Mouse (Mus musculus) liver, postnatal 0 days (tissue): Measurements from ENCODE around the gene Art3.

Experiments used
- CTCF ChIP-seq: sonication (generic); IDR thresholded peaks from 2 replicates; pipeline ENCODE4 v1.5.1; 2016; ENCODE audit warnings: antibody characterized with exemption, low read depth
- EP300 ChIP-seq: IDR thresholded peaks from 2 replicates; pipeline ENCODE4 v1.6.1; 2016; ENCODE audit warnings: antibody characterized with exemption, low read depth, mild to moderate bottlenecking

DNA sequence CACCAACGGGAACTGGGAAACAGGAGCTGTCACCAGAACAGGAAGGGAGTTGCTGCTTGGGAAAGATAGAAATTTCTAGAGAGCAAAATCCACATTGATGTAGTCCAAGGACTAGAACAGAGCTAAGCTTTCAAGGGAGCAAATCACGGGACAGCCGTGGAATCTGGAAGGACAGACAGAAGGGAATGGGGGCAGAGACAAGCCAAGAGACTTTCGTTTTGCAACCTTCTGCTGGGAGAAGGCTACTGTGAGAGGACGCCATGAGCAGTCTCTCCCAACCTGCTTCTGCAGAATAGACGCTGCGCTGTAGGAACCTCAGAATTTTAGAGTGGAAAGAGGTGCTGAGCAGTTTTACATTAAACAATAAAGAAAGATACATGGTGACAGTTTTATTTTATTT, 18.1 kb downstream of the Art3 start:
- TF ChIP-seq CTCF (no peak), EP300 (no peak)
